Mouse (Mus musculus) monocyte, adult 59 days (primary cell): ENCODE measurements around the gene Cox6b1. TPM values are rescaled to one million over a fixed set of nuclear protein-coding genes. Genes with fewer than 3 reads are reported as not detected.

Source experiments
- total RNA-seq, 2 experiments: library from RNA; stranded (reverse); gene quantifications; one replicate each; pipeline ENCODE4 v1.2.4; 2023

The Cox6b1 gene
- total RNA-seq = 100 to 1,000 TPM; 279 to 306 TPM

DNA sequence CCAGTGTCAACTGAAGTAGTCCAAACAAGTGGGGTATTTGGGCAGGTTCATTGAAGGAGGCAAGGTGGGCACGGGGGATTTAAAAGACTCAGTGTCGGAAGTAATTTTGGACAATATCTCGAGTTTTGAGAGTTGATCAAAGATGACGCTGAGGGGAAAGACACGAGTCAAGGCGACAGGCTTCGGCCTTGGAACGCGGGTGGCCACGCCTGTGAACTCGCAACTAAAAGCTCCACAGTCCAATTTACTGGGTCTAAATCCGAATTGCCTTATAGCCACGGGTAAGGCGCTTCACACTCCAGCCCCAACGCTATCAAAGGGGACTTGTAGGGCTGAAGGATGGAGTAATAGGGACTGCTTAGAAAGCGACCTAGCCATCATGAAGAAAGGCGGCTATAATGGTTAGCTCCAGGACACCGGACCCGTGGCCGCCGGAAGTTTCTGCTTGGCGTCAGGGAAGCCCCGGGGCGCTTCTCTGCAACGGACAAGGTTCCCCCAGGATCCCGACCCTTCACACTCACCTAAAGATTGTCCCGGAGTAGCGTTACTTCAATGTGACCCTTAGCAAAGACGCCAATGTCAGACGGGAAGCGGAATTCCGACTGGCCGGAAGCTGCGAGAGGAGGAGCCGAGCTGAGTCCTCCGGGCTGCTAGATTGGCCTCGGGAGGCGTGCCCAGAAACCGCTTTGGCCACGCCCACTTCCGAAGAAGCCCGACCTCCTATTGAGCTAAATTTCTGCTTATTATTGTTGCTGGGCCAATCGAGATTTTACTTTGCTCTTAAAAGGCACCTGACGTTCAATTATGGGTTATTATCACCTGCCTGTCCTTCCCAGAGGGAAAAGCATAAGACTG, at the start of gene Cox6b1:
Cox6b1 (minus strand) TSS at position 622 of the 855 bp plus-strand sequence.

DNA sequence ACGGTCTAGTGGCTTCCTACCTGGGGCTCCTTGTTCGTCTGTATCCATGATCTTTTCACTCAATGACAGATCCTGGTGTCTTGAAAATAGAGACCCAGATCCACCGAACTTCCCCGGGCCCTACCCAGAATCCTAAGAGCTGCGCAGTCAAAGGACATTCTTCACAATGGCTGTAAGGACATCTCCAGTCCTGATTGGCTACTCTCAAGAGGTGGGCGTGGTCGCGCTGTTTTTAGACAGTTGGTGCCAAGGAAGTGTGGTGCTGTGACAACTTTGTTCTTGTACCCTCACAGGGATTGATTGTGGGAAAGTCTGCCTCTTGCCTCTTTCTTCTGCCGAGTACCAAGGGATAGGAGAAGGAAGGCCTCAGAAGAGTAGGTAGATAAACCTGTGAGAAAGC, 45.5 kb upstream of the Cox6b1 start, which contains the start of gene Pmis2:
Pmis2 (minus strand) TSS at position 126 of the 400 bp plus-strand sequence.

DNA sequence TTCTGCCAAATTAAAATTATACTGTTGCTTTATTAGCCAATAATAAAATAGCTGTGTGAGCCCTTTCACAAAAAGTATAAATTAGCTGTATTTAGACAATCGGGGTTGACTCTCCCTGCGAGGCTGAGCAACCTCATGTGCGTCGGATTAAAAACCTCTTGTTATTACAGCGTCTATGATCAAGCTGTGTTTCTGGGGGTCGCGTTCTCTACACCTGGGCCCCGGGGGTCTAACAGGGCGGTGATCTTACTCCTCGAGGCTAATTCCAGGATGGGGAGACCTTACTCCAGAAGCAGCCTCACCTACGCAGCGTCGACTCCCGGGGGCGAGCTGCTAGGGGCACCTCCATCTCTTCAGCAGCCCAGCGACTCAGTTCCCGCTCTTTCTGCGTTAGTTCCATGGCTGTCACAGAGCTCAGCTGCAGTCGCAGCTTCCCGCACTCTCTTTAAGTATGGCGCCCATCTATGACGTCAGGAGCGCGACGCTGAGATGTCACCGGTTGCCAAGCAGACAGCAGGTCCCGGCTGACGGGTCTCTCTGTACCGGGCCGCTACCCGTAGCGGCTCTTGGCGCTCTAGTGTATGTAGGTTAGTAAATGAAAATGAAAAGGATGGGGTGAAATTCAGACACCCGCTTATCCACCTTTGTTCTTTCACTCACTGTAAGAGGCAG, 38.7 kb upstream of the Cox6b1 start, which contains the start of gene Haus5:
Haus5 (minus strand) TSS at position 466 of the 672 bp plus-strand sequence.

DNA sequence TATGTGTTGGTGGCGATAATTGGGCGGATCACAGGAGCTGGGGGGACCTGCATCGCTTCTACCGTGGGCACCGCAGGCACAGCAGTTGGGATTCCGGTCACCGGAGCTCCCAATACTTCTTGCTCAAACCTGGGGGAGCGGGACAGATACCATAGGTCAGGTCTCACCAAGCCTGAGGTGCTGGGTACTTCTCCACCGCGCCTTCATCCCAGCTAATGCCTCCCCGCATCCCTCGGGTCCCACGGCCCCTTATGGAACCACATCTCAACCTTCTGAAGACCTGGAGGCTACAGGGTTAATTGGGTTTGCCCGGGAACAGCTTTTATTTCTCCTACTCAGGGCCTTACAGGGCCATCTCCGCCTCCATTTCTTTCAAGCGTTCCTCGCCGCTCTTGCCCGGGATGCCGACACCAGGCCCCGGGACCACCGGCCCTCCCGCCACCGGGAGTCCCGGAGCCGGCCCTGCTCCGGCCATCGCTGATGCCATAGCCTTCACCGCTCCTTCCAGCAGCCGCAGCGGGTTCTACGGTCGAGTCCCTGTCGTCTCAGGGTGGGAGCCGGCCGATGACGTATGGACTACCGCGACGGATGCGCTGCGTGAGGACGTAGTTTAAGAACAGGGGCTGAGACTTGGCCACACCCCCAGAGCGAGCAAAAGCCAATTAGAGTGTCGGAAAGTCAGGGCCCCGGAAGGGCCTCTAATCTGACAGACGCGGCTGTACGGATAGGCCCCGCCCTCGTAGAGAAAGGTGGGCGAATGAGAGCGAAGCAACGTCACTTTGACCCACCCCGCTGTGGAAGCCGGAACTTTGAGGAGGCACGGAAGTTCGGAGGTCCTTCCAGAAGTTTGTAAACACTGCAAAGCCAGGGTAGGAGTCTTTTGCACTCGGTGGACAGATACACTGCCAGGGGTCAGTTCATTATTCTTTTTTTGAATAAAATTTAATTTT, 23.9 kb upstream of the Cox6b1 start, which contains the start of gene Rbm42:
Rbm42 (minus strand) TSS at position 727 of the 950 bp plus-strand sequence.

DNA sequence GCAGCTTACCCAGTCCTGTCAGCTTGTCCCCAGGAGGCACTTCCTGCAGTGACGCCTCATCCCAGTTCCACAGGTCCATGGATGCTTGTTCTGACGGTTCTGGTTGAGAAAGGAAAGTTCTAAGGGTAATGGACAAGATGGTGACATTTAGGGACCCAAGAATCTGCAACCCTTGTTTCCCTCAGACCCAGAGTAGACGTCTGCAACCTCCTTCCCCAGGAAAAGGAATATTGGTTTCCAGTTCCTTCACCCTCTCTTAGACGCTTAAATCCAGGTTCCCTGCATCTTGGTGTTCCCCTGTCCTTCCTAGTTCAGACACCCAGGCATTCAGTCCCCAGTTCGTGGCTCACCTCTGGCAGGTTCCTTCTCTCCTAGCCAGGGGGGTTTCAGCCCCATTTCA, 9.8 kb upstream of the Cox6b1 start, which contains the start of gene Etv2:
Etv2 (minus strand) TSS at position 101 of the 400 bp plus-strand sequence.

DNA sequence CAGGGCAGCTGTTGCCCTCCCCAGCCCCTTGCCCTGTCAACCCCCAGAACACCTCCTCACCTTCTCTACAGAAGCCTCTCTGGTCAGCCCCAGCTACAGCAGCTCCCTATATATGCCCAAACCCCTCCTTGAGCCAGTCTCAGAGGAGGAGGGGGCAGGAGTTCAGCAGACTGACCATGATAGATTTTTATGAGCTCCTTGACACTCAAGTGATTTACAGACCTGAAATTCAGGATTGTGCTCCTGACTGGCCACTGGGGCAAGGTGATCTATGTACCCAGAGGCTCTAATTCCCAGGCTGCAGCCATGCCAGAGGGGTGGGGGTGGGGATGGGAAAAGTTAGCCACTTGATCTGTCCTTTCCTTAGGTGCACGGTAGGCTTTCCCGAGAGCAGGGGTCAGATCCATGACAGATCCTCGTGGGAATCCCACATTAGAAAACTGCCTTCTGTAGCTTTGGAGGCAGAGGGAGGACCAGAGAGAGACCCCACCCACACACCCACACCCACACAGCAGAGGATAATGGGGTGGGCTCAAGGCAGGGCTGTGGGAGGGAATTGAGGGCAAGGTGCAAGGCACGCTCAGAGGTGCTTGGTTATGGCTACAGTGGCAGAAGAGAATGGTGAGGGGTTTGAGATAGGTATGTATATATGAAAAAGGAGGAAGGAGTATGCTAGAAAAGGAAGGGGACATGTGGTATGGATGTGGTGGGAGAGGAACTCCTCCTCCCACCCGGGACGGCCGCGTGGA, 13.1 kb downstream of the Cox6b1 start, which contains the start of gene Upk1a:
Upk1a (minus strand) TSS at position 194 of the 749 bp plus-strand sequence.

DNA sequence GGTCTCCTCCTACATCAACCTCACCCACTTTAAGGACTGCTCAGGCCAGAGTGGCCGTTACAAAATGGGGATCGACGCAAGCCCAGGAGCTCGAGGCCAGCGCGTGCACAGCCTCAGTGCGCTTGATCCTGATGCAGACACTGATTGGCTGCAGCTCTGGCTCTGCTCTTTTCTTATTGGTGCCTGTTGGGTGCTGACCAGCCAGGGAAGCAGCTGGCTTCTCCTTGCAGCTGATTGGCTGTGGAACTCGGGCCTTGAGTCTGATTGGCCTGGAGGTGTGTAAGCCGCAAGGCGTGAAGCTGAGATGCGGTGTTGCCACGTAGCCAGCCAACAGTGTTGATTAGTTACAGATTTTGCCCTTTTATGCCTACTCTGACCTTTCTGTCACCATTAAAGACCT, 27.2 kb downstream of the Cox6b1 start, which contains the start of gene Zbtb32:
Zbtb32 (minus strand) TSS at position 124 of the 400 bp plus-strand sequence.

DNA sequence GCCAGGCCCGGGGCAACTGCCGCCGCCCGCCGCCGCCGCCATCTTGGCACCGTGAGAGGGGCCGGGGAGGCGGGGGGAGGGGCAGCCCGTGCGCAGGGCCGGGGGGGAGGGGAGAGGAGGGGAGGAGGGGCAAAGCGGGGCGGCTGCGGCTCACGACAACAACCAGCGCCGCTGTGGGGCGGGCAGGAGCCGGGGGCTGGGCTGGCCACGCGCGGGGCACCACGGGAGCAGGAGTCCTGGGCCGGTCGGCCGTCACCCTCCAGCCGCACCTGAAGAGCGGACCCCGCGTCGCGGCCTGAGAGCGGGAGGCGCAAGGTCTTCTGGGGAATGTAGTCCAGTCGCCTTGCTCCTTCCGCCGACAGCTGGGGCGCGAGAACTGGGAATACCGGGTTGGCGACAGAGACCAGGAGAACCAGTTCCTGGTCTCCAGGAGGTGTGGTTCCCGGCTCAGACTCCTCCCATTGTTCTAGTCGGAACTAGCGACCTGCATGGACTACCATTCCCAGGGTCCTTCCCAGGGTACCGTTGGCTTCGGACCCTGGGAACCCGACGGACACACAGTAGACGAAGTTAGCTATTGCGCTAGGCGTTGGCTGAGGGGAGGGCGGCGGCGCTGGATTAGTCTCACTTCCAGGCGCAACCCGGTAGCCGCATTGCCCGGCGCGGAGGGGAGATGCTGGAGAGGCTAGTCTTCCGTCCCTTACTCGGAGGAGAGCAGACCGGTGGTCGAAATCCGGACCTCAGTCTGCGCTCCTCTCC, 37.1 kb downstream of the Cox6b1 start, which contains the start of gene Kmt2b:
Kmt2b (minus strand) TSS at position 51 of the 759 bp plus-strand sequence.

Other genes starting within 250 kb of the Cox6b1 start
- gene Tyrobp, start 212.4 kb downstream of the Cox6b1 start, total RNA-seq = 1,000 to 10,000 TPM; 2,439 to 2,603 TPM
- 10 to 100 TPM; 45.6 to 46.9 TPM for gene Hcst, start 206.3 kb downstream of the Cox6b1 start, total RNA-seq
- 100 to 1,000 TPM; 116 to 140 TPM for gene Nfkbid, start 204.4 kb downstream of the Cox6b1 start, total RNA-seq
- gene Aplp1, start 180.6 kb downstream of the Cox6b1 start, total RNA-seq = 1 to 10 TPM in 1 of 2 experiments, under 1 TPM in 1; 0.81 to 1.6 TPM
- not detected for gene Kirrel2, start 168.5 kb downstream of the Cox6b1 start, total RNA-seq
- gene Nphs1, start 167.8 kb downstream of the Cox6b1 start, total RNA-seq = not detected
- gene Prodh2, start 132.5 kb downstream of the Cox6b1 start, total RNA-seq = not detected
- gene Arhgap33, start 91.1 kb downstream of the Cox6b1 start, total RNA-seq = 1 to 10 TPM; 1.3 to 2.7 TPM
- gene Hspb6, start 74.0 kb downstream of the Cox6b1 start, total RNA-seq = 1 to 10 TPM; 2.1 to 3.2 TPM
- 10 to 100 TPM in 1 of 2 experiments, 1 to 10 TPM in 1; 5.3 to 10.2 TPM for gene Proser3, start 73.9 kb downstream of the Cox6b1 start, total RNA-seq
- gene Lin37, start 66.3 kb downstream of the Cox6b1 start, total RNA-seq = 10 to 100 TPM; 31.9 to 38.0 TPM
- 10 to 100 TPM; 66.5 to 69.1 TPM for gene U2af1l4, start 62.9 kb downstream of the Cox6b1 start, total RNA-seq
- 1 to 10 TPM; 7.5 to 7.7 TPM for gene Gm49396, start 62.8 kb downstream of the Cox6b1 start, total RNA-seq
- 100 to 1,000 TPM; 138 to 143 TPM for gene Psenen, start 62.5 kb downstream of the Cox6b1 start, total RNA-seq
- gene Igflr1, start 60.7 kb downstream of the Cox6b1 start, total RNA-seq = 1 to 10 TPM; 2.0 to 5.9 TPM
- gene Kmt2b, start 37.4 kb downstream of the Cox6b1 start, total RNA-seq = 10 to 100 TPM; 68.9 to 78.9 TPM
- 1 to 10 TPM in 1 of 2 experiments, under 1 TPM in 1; 0.66 to 3.2 TPM for gene Zbtb32, start 27.2 kb downstream of the Cox6b1 start, total RNA-seq
- gene Upk1a, start 13.3 kb downstream of the Cox6b1 start, total RNA-seq = not detected
- gene Etv2, start 9.7 kb upstream of the Cox6b1 start, total RNA-seq = not detected
- 100 to 1,000 TPM in 1 of 2 experiments, 10 to 100 TPM in 1; 92.9 to 103 TPM for gene Rbm42, start 24.2 kb upstream of the Cox6b1 start, total RNA-seq
- 10 to 100 TPM in 1 of 2 experiments, 1 to 10 TPM in 1; 9.9 to 12.1 TPM for gene Haus5, start 38.8 kb upstream of the Cox6b1 start, total RNA-seq
- gene Pmis2, start 45.5 kb upstream of the Cox6b1 start, total RNA-seq = not detected
- gene 2200002J24Rik, start 72.8 kb upstream of the Cox6b1 start, total RNA-seq = not detected
- not detected for gene Atp4a, start 86.1 kb upstream of the Cox6b1 start, total RNA-seq
- gene Tmem147, start 103.4 kb upstream of the Cox6b1 start, total RNA-seq = 10 to 100 TPM; 51.6 to 63.4 TPM
- gene Gapdhs, start 117.5 kb upstream of the Cox6b1 start, total RNA-seq = not detected
- gene Sbsn, start 125.3 kb upstream of the Cox6b1 start, total RNA-seq = 1 to 10 TPM; 2.8 to 3.8 TPM
- 1 to 10 TPM in 1 of 2 experiments, not detected in 1; 1.3 TPM for gene Dmkn, start 137.6 kb upstream of the Cox6b1 start, total RNA-seq
- gene Krtdap, start 161.7 kb upstream of the Cox6b1 start, total RNA-seq = not detected
- 1 to 10 TPM; 1.8 to 2.3 TPM for gene Ffar2, start 197.6 kb upstream of the Cox6b1 start, total RNA-seq
- not detected for gene Ffar3, start 230.0 kb upstream of the Cox6b1 start, total RNA-seq
- under 1 TPM; 0.12 to 0.18 TPM for gene Ffar1, start 235.4 kb upstream of the Cox6b1 start, total RNA-seq